Mouse (Mus musculus) naive thymus-derived CD4-positive, alpha-beta T cell, adult 2 months (primary cell): ENCODE measurements around the gene Pax1.

ENCODE experiments used
- DNase-seq: peaks from one replicate; pipeline ENCODE4 v3.0.0-alpha.2; 2011; ENCODE audit warnings: low read depth

Gene Pax1

GRCm38 (mm10) chr2:147372947-147373666 is 11.4 kb downstream of the Pax1 start:
- DNase-seq: no peak

- no peak for DNase-seq
Observed at GRCm38 (mm10) chr2:147373667-147374007, 11.9 kb downstream of the Pax1 start.

GRCm38 (mm10) chr2:147374245-147374644 is 12.5 kb downstream of the Pax1 start:
- DNase-seq: no peak

- DNase-seq: no peak
Observed at GRCm38 (mm10) chr2:147375019-147375715, 13.4 kb downstream of the Pax1 start.

- no peak for DNase-seq
Observed at GRCm38 (mm10) chr2:147378934-147379333, 17.2 kb downstream of the Pax1 start.

- DNase-seq: no peak
Observed at GRCm38 (mm10) chr2:147383373-147383772, 21.6 kb downstream of the Pax1 start.

GRCm38 (mm10) chr2:147386949-147387348 is 25.2 kb downstream of the Pax1 start:
- DNase-seq: no peak

- DNase-seq: no peak
Observed at GRCm38 (mm10) chr2:147409323-147409722, 47.6 kb downstream of the Pax1 start.

GRCm38 (mm10) chr2:147415037-147415436 is 53.3 kb downstream of the Pax1 start:
- no peak for DNase-seq

- no peak for DNase-seq
Observed at GRCm38 (mm10) chr2:147424582-147425255, 63.0 kb downstream of the Pax1 start.

- DNase-seq: no peak
Observed at GRCm38 (mm10) chr2:147429607-147430356, 68.1 kb downstream of the Pax1 start.

- no peak for DNase-seq
Observed at GRCm38 (mm10) chr2:147433120-147433519, 71.4 kb downstream of the Pax1 start.
